Mouse (Mus musculus) heart, adult 2 months (tissue): ENCODE measurements around the gene Pdzd2.

ENCODE experiments used
- CTCF ChIP-seq: fragments of 200-600 bp; IDR thresholded peaks from 2 replicates; pipeline ENCODE4 v1.8.1; 2022; ENCODE audit warnings: antibody characterized with exemption, mild to moderate bottlenecking, moderate library complexity
- EP300 ChIP-seq: fragments of 200-500 bp; IDR thresholded peaks from 2 replicates; pipeline ENCODE4 v1.6.1; 2011; ENCODE audit warnings: low read depth, low read length, control low read depth; ENCODE audit not compliant: insufficient read depth
- POLR2A ChIP-seq: fragments of 200-500 bp; IDR thresholded peaks from 2 replicates; pipeline ENCODE4 v1.6.1; 2011; ENCODE audit warnings: mild to moderate bottlenecking, low read depth, low read length, control low read depth; ENCODE audit not compliant: insufficient read depth

- TF ChIP-seq POLR2A (no peak), CTCF (no peak), EP300 (no peak)
Measured at GRCm38 (mm10) chr15:12503907-12504306, 235.8 kb downstream of the Pdzd2 start.
